Mouse (Mus musculus) adrenal gland, adult 2 months (tissue): ENCODE results near the gene Mrpl42. TPM values are rescaled to one million over a fixed set of nuclear protein-coding genes. Genes with fewer than 3 reads are reported as not detected.
A peak's percentile ranks its signal among the peaks of the same experiment; 100 is the strongest.

Source experiments
- DNase-seq: peaks from one replicate; pipeline ENCODE4 v3.0.0; 2021
- polyA plus RNA-seq: library from polyadenylated mRNA; depleted of rRNA; stranded (reverse); fragments of >200 nt; gene quantifications from 2 replicates; pipeline ENCODE4 v1.2.3, GENCODE M21; 2012
- total RNA-seq, 2 experiments: library from RNA; stranded (reverse); gene quantifications; 2 replicates each; pipeline ENCODE4 v1.2.3; 2021

Gene Mrpl42
- total and polyA plus RNA-seq, 3 experiments: 27.6 to 143 (median 127) TPM

DNA sequence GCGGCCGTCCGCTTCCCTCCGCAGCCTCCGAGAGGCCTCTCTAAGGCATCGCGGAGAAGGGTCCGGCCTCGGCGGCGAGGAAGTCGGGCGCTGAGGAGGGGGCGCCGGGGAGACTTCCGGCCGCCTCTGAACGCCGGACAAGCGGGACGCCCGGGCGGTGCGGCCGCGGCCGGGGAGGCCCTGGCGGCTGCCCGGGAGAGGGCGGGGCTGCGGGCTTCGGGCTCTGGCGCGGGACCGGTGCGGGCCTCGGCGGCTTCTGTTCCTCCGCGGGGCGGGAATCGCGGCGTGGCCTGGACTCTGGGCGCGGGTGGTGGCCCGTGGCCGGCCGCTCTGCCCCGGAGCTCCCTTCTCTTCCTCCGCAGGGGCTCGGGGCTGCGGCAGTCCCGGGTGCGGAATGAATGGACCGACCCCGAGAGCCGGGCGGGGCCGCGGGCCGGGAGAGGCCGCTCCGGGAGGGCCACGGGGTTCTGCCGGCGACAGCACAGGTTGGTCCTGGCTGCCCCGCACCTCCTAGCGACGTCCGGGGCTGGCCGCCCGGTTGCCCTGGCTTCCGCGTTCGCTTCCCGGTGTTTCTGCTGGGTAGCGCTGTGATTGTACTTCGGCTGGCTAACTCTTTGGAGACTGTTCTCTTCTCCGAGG, 13.7 kb upstream of the Mrpl42 start:
- peak; percentile 74 for DNase-seq

DNA sequence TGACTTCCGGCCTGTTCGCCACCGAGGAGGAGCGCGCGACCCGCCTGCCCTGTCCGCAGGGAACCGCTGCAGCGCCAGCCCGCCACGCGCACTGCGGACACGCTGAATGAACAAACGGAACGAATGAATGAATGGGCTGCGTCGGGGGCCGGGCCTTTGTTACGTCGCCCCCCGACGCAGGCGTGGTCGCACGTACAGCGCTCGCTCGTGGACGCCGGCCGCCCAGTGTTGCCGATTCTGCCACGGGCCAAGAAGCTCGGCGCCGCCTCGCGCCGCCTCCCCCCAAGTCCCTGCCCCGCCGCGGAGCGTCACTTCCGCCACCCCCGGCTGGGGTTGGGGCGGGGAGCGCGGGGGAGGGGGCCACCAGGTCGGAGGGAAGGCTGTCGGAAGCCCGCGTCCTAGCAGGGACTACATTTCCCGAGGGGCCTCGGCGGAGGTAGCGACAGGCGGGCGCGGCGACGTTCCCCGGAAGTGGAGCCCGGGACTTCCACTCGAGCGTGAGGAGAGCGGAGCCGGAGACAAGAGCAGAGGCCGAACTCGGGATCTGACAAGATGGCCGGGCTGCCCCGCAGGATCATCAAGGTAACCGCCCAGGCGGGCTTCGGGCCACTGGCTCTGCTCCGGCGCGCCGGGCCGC, 13.0 kb upstream of the Mrpl42 start, which contains the start of gene Ube2n:
Ube2n (plus strand) TSS at position 490 of the 637 bp plus-strand sequence.
- DNase-seq: peak; percentile 100

DNA sequence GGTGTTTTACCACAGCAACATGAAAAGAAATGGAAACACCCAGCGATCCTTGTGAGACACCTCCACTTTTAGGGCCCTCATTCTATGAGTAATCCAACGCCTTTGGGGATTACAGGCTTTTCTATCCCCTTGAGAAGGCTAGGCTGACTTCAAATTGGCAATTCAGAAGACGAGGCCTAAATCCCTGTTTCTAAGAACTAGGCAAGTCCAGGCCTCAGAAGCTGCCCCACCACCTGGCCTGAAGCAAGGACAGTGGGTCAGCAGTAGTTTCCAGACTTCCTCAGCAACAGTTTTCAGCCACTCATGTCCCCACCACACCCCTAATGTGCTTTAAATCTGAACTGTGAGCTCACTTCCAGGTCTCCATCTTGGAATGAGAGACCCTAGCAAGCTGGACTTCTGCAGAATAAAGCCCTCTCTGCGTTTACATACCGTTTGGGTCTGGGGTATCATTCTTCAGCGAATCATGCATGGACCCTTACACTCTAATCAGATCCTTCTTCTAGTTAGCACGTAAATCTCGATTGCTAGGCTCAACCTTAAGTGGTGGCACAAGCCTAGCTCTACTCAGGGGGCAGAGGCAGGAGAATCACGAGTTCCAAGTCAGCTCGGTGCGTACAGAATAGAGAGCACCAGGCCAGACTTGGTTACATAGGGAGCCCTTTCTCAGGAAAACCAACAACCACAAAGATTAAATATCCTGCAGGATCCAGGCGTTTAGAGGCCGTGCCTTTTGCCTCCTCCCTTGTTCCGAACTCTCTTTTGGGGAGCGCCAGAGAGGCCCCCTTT, 12.2 kb upstream of the Mrpl42 start:
- no peak for DNase-seq

DNA sequence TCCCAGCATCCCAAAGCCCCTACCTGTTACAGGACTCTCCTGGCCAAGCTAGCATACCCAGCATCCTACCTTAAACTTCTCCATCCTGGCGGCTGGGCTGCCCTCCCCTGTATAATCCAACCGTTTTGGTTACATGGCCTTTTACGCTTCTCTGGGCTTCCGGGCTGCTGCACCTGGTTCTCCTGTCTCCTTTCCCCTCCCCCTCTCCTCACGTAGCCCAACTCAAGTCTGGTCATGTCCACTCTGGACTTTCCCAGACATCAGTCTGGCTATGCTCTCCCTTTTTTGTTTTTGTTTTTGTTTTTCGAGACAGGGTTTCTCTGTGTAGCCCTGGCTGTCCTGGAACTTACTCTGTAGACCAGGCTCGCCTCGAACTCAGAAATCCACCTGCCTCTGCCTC, 10.9 kb upstream of the Mrpl42 start:
- no peak for DNase-seq

DNA sequence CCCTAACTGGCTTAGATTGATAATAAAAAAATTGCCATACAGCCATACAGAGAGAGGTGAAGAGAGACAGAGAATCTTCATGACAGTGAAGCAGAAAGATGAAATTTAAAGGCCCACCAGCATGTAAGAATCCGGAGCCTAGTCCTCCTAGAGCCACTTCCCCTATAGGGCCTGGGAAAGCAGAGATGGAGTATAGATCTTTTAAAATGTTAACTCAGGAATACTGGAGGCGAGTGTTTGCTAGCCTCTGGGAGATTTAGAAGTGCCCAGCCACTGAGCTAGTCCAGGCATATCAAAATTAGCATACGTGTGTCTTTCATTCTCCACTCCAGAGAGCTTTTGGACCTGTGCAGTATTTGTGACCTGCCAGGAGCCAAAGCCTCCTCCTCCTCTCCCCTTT, 7.5 kb upstream of the Mrpl42 start:
- DNase-seq: no peak

DNA sequence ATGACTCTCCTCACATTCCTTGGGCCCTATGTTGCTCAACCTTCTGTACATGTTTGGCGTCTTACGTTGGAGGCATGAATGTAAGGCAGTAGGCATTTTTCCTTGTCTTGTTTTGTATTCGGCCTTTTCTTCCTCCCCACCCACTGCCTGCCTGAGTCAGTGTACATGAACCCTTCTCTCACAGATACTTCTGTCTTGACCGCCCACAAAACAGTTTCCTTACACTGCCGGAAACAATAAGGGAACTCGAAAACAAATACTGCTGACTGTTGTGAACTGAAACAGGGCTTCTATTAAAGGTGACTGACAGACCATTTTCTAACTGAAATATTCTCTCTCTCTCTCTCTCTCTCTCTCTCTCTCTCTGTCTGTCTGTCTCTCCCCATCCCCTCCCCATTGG, 7.1 kb upstream of the Mrpl42 start:
- DNase-seq: no peak

DNA sequence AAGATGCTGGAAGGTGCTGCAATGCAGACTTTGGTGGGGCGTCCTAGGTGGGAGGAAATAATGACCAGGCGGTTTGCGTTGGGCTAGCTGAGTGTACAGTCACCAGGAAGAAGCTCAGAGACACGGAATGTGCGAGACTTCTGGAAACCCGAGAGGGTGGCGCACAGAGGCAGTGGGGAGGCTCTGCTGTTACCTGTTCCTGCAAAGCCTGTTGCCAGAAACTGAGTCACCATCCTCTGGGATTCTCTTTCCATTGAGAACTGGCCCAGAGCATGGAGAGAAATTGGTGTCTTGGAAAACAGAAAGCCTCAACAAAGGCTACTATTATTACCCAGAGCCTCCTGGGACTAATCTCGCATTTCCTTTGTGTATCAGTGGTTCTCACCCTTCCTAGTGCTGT, 6.4 kb upstream of the Mrpl42 start:
- no peak for DNase-seq

DNA sequence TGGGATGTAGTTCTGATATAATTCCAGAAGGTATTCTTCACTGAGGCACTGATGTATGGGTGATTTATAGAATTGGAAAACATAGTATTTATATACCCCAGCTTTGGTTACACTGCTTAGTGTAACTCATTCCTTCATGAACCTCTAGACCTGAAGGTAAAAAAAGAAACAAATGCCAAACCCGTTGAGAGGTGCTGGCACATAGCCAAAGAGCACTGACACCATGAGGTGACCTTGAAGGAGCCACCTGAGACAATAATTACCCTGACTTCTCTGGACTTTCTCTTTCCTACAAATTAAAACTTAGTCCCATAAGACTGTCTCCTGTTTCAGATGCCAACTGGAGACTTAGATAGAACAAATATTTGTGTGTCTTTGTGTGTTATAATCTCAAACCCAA, 2.6 kb upstream of the Mrpl42 start:
- DNase-seq: no peak

DNA sequence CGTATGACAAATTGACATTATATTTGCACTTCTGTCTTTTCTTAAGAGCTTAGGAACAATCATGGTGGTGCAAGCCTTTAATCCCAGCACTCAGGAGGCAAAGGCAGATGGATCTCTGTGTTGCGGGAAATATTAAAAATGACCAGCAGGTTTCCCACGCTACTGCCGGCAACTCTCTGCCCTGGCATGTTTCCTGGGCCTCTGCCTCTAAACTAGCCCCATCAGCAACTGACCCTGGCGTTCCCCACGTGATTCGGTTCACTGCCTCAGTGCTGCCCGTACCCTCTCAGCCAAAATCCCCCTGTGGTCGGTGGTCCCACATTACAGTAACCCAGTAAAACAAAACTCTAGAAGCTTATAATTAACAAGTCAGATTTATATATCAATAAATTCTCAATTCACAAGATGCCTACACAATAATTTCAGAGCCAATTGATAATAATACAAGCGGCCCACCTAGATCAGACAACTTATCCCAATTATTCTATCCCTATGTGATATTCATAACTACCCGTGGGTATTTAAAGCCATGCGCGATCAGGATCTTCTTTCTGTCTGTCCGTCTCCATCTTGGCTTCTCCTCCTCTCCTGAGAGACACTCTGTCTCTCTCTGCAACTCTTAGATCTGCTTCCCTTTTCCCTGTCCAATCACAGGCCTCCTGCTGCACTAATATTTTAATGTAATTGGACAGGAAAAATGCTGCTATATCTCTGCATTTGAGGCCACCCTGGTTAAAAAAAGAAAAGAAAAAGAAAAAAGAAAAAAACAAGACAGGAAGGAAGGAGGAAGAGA, 1.9 kb upstream of the Mrpl42 start:
- DNase-seq: no peak

DNA sequence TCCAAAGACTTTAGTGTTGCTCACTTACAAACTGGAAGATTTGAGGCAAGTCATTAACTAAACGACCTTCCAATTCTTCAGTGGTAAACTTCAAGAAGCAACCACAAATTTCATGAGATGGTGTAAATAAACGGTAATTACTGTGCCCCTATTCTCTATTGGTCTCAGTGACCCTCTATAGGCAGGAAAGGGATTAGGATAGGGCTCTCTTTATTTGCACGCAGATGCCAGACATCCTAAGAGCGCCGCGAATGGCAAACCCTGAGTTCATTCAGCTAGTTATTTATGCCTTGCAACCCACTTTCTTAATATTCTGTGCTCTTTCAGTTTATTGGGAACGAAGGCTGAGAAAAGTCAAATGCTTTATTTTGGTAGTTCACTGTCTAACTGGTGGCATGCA, 707 bp downstream of the Mrpl42 start:
- DNase-seq: no peak

DNA sequence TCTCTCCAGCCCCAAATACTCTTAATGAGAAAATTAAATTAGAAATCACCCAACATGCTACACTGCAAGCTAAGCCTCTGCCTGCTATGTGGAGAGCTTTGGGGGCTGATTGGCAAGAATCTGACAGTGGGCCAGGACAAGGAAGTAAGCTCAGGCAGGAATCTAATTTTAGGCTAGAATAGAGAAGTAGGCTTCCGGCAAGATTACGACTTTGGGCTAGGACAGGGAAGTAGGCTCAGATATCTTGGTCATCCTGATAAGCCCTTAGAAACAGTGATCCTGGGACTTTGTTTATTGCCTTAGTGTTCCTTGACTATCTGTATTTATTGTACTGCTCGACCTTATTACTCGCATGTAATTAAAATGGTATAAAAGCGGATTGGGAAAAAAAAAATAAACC, 7.5 kb downstream of the Mrpl42 start:
- no peak for DNase-seq

DNA sequence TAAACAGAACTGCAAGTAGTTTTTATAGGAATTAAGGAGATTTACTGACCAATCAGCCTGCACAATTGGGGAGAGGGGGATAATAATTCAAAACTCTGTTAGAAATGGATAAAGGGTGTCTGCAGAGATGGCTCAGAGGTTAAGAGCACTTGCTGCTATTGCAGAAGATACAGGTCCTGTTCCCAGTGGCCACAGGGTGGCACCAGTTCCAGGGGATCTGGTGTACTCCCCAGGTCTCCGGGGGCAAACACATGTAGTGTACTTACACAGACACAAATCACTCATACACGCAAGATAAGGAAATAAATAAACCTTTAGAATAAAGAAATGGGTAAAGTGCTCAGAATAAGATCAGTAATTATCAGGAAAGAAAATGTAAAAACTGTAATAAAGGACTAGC, 12.1 kb downstream of the Mrpl42 start:
- DNase-seq: peak; percentile 33

DNA sequence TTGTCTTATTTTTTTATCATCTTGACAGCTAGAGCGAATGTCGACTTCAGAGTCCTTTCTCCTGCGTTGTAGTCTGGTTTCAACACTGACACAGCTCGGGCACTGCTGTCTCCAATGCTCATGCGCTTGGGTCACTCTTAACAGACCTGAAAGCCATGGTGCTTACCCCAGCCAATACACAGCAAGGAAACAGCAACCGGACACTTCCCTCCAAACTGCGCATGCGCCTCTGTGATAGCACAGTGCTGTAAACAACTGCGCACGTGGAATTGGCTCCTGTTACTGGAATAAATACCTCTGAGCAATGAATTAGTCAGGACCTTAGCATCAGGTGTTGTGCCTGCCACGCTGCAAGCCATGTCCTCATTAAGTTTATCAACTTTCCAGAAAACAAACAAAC, 24.2 kb downstream of the Mrpl42 start:
- no peak for DNase-seq

DNA sequence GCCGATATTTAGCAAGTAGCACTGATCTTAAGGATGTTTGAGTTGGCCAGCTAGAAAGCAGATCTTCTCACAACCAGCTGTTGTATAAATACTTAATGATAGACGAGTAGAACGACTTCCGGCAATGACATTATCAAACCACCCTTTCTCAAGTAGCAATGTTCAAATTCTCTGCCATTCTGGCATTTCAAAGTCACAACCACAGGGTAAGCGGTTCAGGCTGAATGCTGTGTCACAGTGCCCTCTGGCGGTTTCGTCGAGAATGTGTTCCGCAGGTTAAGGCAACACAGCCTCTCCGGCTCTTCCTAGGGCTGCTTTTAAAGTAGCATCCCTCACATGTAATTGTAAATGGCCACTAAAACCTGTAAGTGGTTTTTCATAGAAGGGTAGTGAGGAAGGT, 25.8 kb downstream of the Mrpl42 start:
- DNase-seq: peak; percentile 85

DNA sequence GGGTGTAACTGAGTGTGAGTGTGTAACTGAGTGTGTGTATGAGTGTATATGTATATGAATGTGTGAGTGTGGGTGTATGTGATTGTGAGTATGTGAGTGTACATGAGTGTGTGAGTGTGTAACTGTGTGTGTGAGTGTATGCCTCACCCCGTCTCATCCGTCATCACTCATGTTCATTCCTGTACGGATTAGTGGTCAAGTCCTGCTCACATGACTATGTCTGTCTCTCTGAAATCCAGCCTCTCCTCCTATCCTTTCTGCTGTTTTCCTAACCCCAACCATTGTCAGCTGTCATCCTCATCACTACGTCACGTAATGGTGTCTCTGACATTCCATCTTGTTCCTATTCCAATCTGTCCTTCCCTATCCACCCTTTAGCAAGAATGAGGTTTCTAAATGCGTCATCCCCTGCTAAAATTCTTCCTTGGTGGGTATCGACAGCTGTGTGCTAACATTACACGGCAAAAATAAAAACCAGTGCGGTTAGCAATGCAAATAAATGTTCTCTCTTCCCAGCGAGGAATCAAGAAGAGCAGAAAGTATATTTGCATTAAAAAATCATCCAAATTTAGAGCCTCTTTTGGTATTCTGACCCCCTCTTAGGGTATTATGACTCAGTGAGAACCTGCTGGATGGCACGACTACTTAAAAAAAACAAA, 29.7 kb downstream of the Mrpl42 start:
- no peak for DNase-seq

DNA sequence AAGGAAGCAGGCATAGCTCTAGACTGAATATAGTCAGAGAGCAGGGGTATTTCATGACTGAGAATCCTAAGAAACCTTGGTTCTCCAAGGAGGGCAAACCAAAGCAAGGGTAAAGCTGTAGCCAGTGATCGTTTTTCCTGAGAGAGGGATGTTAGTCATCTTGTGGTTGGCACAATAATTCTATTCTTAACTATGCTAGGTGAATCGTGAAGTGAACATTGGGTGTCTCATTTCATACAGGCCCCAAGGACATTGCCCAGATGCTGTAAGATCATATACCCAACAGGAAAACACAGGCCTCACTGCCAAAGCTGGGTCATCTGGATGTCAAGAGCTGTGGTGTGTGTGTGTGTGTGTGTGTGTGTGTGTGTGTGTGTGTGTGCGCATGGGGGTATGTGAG, 30.6 kb downstream of the Mrpl42 start:
- no peak for DNase-seq

DNA sequence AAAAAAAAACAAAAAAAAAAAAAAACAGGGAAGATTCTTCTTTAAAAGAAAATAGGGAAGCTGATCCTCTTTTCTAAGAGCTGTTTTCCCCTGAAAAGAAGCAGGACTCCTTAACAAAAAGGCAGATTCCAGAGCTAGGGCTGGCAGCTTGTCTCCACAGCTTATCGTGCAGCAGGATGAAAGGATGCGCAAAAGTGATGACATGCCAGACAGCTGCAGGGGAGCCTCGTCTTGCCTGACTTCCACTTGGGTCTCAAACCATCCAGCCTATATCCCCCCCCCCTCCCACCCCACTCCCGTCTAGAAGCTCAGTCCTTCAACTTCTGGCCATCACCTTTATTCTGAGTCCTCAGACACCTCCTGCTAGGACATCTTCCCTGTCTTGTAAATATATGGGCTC, 32.8 kb downstream of the Mrpl42 start:
- DNase-seq: no peak

DNA sequence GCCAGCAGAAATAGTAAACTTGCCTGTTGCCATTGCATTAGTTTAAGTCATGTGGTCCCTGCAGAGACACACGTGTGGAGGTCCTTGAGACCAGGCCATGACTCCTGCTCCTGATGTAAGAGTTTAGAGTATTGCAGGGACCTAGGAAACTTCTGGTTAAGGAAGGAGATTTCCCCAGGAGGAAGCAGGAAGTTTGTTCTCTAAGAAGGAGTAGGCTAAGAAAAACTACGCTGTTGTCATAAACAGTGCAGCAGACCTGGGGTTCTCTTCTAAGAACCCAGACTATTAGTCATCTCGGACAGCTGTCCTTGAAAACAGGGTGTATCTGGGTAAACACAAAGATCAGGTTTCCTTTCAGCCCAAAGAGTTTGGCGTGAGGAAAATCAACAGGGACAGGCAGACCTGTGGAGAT, 36.2 kb downstream of the Mrpl42 start:
- DNase-seq: peak; percentile 56

DNA sequence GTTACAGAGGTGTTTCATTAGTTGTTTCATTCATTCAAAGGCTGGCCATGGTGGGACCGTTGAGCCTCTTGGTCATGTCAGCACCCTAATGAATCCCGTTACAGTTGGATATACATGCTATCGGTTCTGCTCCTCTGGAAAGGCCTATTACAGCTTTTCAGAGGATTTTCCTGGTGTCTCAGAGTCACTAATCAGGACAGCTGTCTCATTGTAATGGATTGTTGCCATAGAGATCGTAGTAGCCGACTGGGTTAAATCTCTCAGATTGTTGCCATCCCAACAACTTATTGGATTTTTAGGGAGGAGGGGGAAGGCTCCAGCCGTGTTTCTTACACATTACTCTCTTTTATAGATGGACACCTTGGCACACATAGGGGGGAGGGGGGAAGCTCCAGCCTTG, 37.2 kb downstream of the Mrpl42 start:
- no peak for DNase-seq

DNA sequence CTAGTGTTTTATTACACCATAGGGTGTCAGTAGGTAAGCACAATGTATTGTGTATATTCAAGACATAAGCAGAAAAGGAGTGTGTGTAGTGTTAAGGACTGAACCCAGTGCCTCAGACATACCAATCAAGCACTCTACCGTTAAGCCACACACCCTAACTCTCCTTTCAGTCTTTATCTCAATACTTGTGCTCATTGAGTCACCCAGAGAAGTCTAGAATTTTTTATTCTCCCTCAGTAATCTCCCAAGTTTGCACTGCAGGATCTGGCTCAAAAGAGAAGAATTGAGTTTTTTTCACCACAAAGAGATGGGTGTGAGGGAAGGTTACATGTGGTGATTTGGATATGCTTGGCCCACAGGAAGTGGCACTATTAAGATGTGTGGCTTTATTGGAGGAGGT, 39.5 kb downstream of the Mrpl42 start:
- DNase-seq: no peak

DNA sequence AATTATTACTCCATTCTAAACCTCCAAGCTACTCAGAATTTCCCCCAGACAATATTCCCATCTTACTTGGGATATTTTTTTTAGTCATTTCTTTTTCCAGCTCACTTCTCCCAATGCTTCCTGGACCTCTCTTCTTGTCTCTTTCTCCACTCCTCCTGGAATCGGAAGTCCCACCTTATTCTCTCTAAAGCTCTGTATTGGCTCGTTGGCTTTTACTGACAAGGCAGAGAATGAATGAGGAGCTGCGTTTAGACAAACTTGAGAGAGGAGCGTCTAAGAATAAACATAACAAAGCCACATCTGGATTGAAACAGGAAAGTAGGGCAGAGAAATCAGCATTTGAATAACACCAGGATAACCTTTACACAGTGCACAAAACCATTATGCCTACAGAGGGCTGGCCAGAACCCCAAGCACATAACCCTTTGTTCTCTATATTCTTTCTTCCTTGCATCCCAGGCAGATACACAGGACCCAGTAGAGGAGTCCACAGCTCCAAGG, 40.6 kb downstream of the Mrpl42 start:
- DNase-seq: no peak
